Mouse (Mus musculus): ENCODE data around the gene Eif5a. TPM values are rescaled to one million over a fixed set of nuclear protein-coding genes. Genes with fewer than 3 reads are reported as not detected.
"Not testable (repeated sequence)": the region's sequence is repeated elsewhere in the genome, so short reads cannot be mapped to it uniquely, and the experiment has no call there.

The Eif5a gene
- 100 to 1,000 TPM; 598 to 600 TPM for total RNA-seq (2021)
- long read RNA-seq, experiment 1, transcript Eif5a-201 (7 exons, 1,437 nt) = minor isoform, 12 of 696 reads
- long read RNA-seq, experiment 1, transcript Eif5a-209 (6 exons, 1,259 nt) = minor isoform, 19 of 696 reads
- long read RNA-seq, experiment 1, transcript Eif5a-210 (6 exons, 1,343 nt) = major isoform, 605 of 696 reads
- long read RNA-seq, experiment 1, transcript Eif5a-208 (7 exons, 1,353 nt) = minor isoform, 8 of 696 reads
- long read RNA-seq, experiment 1, partial matches to known transcripts = 10 of 696 reads
- long read RNA-seq, experiment 1, other reads (novel, unspliced or antisense) = 35 of 696 reads
- long read RNA-seq, experiment 2, transcript Eif5a-201 (7 exons, 1,437 nt) = minor isoform, 20 of 944 reads
- long read RNA-seq, experiment 2, transcript Eif5a-208 (7 exons, 1,353 nt) = minor isoform, 13 of 944 reads
- long read RNA-seq, experiment 2, transcript Eif5a-210 (6 exons, 1,343 nt) = major isoform, 821 of 944 reads
- long read RNA-seq, experiment 2, transcript Eif5a-209 (6 exons, 1,259 nt) = minor isoform, 25 of 944 reads
- long read RNA-seq, experiment 2, partial matches to known transcripts = 22 of 944 reads
- long read RNA-seq, experiment 2, other reads (novel, unspliced or antisense) = 39 of 944 reads

DNA sequence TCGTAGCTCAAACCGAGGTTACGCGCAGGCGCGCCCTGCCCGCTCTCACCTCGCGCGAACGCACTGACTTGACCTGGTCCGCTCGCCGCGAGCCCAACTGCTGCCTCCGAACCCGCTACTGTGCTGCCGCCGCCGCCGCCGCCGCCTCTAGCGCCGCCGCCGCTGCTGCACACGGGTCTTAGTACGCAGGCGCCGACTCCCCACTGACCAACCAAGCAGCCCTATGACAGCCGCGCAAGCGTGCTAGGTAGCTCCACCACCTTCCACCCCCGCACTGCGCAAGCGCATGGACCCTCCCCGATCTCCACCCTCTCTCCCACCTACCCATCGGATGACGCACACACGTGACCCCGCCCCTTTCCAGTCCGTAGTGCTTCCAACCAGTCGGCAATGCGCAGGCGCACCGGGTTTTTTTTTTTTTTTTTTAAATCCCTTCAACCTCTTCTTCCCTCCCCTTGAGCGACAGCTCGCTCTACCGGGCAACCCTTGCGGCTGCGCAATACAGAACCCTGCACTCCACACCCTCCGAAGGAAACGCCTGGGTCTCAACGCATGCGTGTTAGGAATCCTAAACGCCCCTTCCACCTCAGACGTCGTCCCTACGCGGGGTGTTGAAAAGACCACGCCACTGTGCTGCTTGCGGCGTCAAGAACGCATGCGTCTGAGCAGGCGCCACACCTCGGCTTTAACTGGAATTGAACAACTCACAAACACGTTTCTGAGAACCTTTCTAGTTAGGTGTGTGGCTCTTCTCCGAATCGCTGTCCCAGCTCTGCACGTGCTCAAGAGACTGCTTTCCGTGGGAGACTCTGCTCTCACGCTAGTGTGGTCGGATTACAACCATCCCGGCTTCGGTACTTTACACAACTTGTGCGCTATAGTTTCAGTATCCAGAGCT is at the start of gene Eif5a:
TSS of gene Eif5a (minus strand) at position 845 of the 898 bp plus-strand sequence.
- peak; percentile 100 for DNase-seq (ENCODE audit: low spot score in 2 of 2)

- no peak for DNase-seq (ENCODE audit: low spot score in 2 of 2)
Observed at GRCm38 (mm10) chr11:69970775-69971174, 49.0 kb upstream of the Eif5a start.

DNA sequence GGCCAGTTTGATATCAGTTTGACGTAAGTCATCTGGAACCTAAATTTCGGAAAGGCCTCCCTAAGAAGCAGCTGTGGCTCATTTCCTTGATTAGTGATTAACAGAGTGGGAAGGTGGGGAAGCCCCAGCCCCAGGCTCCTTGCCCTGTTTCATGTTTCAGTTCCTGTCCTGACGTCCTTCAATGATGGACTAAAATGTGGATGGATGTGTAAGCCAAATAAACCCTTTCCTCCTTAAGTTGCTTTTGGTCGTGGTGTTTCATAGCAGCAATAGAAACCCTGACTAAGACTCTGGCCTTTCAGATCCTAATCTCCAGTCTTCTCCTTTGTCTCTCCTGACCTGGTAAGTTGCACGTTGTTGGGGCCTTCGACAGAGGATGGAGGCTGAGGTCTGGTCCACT is 48.5 kb upstream of the Eif5a start:
- no peak for DNase-seq (ENCODE audit: low spot score in 2 of 2)

DNA sequence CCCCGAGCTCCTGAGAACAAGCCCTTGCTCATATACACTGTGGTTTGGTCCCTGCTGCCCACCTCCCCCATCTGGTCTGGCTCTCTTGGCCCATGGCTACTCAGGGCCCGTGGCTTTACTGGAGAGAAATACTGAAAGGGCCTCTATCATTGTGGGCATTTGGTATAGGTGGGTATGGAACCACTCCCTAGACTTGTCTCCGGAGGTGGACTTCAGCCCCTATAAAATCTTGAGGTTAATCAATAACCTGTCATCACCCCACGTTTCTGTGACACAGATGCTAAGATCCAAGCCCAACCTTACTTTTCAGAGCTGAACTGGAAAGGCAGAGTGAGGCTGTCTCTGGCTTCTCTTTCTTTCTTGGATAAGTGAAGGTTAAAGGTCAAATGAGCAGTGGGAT is 47.0 kb upstream of the Eif5a start:
- no peak for DNase-seq (ENCODE audit: low spot score in 2 of 2)

GRCm38 (mm10) chr11:69966860-69967517 is 45.2 kb upstream of the Eif5a start:
- no peak for DNase-seq (ENCODE audit: low spot score in 2 of 2)

GRCm38 (mm10) chr11:69966006-69966859 is 44.5 kb upstream of the Eif5a start:
- no peak for DNase-seq (ENCODE audit: low spot score in 2 of 2)

DNA sequence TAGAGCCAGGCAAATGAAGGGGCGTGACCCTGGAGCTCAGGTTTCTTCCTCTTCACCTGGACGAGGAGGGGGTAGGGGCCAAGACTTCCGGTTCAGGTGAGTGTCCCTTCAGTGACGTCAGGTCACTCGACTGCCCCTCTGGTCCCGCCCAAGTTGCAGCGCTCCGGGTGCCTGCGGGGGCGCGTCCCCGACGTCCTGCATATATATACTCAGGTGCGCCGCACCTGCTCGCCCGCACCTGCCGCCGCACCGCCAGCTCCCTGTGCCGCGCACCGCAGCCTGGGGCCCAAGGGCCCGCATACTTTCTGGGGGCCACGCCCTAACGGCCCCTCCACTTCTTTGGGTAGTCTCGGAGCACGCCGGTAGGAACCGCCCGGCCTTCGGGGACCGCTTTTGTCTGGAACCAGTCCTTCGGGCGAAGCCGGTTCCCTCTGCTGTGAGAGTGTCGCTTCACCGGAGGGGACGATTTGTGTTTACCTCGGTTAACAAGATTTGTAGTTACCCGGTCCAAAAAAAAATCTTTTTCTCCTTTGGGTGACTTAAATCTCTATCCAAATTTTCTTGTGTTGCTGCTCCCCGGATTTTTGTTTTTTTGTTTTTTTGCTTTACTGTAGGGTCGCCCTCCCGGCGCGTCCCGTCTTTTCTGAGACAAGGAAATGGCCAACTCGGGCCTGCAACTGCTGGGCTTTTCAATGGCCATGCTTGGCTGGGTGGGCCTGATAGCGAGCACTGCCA is 43.7 kb upstream of the Eif5a start:
- DNase-seq (ENCODE audit: low spot score in 2 of 2) = no peak

GRCm38 (mm10) chr11:69964650-69965270 is 43.0 kb upstream of the Eif5a start, which contains the start of gene Cldn7:
Gene Cldn7 (plus strand): TSS chr11:69964779.
- DNase-seq (ENCODE audit: low spot score in 2 of 2) = no peak

- DNase-seq (ENCODE audit: low spot score in 2 of 2) = no peak
Observed at GRCm38 (mm10) chr11:69961841-69962240, 40.1 kb upstream of the Eif5a start.

DNA sequence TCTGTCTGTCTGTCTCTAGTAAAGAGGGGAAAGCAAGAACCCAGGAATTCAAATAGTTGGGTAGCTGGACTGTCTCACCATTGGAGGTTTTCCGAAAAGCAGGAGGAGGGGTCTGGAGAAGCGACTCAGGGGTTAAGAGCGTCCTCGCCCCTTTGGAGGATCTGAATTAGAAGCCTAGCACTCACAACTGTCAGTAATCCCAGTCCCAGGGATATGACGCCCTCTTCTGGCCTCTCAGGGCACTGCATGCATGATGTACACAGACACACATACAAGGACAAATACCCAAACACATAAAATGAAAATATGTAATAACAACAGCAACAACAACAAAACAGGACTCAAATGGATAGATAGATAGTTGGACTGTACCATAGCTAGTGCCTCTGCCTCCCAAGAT is 38.9 kb upstream of the Eif5a start:
- no peak for DNase-seq (ENCODE audit: low spot score in 2 of 2)

DNA sequence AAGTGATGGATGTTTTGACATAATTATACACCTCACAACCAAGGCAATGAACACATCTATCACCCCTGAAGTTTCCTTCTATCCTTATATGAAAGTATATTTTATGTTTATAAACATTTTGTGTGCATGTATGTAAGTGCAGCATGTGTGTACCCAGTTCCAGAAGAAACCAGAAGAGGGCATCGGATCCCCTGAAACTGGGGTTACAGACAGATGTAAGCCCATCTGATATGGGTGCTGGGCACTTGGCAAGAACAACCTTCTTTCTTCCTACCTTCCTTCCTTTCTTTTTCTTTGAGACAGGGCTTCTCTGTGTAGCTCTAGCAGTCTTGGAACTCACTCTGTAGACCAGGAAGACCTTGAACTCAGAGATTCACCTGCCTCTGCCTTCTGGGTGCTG is 34.5 kb upstream of the Eif5a start:
- DNase-seq (ENCODE audit: low spot score in 2 of 2) = no peak

GRCm38 (mm10) chr11:69955618-69956017 is 33.9 kb upstream of the Eif5a start:
- not testable (repeated sequence) for DNase-seq (ENCODE audit: low spot score in 2 of 2)

- DNase-seq (ENCODE audit: low spot score in 2 of 2) = no peak
Observed at GRCm38 (mm10) chr11:69953267-69953915, 31.6 kb upstream of the Eif5a start.

DNA sequence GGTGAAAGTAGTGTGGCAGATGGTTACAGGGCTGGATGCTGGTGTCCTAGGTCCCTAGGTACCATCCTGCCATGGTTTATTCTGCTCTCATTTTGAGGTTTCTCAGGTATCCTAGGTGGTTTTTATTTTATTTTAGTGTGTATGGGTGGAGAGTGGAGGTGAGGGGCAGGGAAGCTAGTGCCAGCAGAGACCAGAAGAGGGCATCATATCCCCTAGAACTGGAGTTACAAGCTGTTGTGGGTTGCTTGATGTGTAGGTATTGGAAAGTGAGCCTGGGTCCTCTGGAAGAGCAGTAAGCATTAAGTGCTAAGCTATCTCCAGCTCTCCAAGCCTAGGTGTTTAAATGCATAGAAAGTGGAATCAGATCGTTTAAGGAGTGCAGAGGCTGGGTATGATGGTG is 30.5 kb upstream of the Eif5a start:
- no peak for DNase-seq (ENCODE audit: low spot score in 2 of 2)

DNA sequence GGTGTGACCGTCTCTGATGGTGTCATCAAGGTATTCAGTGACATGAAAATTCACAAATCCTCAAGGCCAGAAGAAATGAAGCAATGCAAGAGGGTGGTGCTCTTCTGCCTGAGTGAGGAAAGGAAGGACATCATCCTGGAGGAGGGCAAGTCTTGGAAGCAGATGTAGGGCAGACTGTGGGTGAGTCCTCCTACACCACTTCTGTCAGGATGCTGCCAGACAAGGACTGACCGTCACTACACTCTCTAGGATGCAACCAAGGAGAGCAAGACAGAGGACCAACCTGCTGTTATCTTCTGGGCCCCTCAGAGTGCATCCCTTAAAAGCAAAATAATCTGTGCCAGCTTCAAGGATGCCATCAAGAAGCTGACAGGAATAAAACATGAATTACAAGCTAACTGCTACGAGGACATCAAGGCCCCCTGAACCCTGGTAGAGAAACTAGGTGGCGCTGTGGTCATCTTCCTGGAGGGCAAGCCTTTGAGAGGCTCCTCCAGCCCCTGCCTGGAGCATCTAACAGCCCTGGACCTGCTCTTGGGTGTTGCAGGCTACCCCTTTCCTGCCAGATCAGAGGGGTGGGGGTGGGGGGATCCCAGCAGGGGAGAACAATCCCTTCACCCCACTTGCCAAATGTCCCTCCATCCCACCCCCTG is 29.2 kb upstream of the Eif5a start:
- DNase-seq (ENCODE audit: low spot score in 2 of 2) = no peak

DNA sequence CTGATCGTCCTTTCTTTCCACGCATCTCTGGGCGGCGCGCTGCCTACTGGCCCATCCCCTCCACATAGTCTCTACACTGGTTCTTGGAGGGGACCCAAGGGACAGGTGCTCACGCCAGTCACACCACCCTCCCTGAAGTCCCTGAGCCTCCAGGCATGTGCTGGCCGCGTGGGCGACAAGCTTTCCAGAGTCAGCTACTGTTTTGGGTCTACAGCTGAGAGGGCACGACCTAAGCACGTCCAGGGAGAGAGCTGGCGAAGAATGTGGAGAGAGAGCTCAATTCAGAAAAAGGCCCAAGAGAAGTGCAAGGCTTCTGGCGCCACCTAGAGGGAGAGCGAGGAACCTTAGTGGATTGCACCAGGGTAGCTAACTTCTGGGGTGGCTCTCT is 27.0 kb upstream of the Eif5a start:
- DNase-seq (ENCODE audit: low spot score in 2 of 2) = peak; percentile 64 to 80

GRCm38 (mm10) chr11:69948066-69948762 is 26.5 kb upstream of the Eif5a start, which contains the start of gene Slc2a4:
Gene Slc2a4 (minus strand): TSS chr11:69948188.
- peak; percentile 82 to 89 for DNase-seq (ENCODE audit: low spot score in 2 of 2)
